Mouse (Mus musculus) midbrain, embryonic 14.5 days (tissue): ENCODE measurements around the gene Hacd3. TPM values are rescaled to one million over a fixed set of nuclear protein-coding genes. Genes with fewer than 3 reads are reported as not detected.
A peak's percentile ranks its signal among the peaks of the same experiment; 100 is the strongest.

ENCODE experiments used
- ATAC-seq: fragments of 200-750 bp; cut with Nextera tagmentation; 2 replicates; pipeline ENCODE4 v1.8.0; 2017; ENCODE audit warnings: moderate number of reproducible peaks, moderate library complexity; ENCODE audit not compliant: low FRiP score, low TSS enrichment
- DNase-seq: peaks from one replicate; pipeline ENCODE4 v3.0.0-alpha.2; 2015
- H3K27ac ChIP-seq: fragments of 300-500 bp; sonication (generic); replicated peaks from 2 replicates; pipeline ENCODE4 v1.5.1; 2014; ENCODE audit warnings: mild to moderate bottlenecking, low read depth, low read length, moderate library complexity
- H3K27me3 ChIP-seq: fragments of 300-500 bp; sonication (generic); 2 replicates; pipeline ENCODE4 v1.6.1; 2014; ENCODE audit warnings: low read length, control low read depth, mixed read lengths; ENCODE audit not compliant: control insufficient read depth, insufficient read depth
- H3K36me3 ChIP-seq: fragments of 300-500 bp; sonication (generic); 2 replicates; pipeline ENCODE4 v1.6.1; 2014; ENCODE audit warnings: low read length, control low read depth; ENCODE audit not compliant: control insufficient read depth, insufficient read depth
- H3K4me1 ChIP-seq: fragments of 300-500 bp; sonication (generic); 2 replicates; pipeline ENCODE4 v1.6.1; 2014; ENCODE audit warnings: mild to moderate bottlenecking, antibody characterized with exemption, low read length, control low read depth; ENCODE audit not compliant: control insufficient read depth, insufficient read depth
- H3K4me2 ChIP-seq: fragments of 300-500 bp; sonication (generic); 2 replicates; pipeline ENCODE4 v1.6.1; 2014; ENCODE audit warnings: mild to moderate bottlenecking, low read length, moderate library complexity
- H3K4me3 ChIP-seq: fragments of 300-500 bp; sonication (generic); replicated peaks from 2 replicates; pipeline ENCODE4 v1.5.1; 2014; ENCODE audit warnings: low read depth, low read length
- H3K9ac ChIP-seq: fragments of 300-500 bp; sonication (generic); replicated peaks from 2 replicates; pipeline ENCODE4 v1.6.1; 2014; ENCODE audit warnings: mild to moderate bottlenecking, low read length, moderate library complexity
- H3K9me3 ChIP-seq: fragments of 300-500 bp; sonication (generic); 2 replicates; pipeline ENCODE4 v1.6.1; 2016; ENCODE audit warnings: low read length, control low read depth, mixed read lengths; ENCODE audit not compliant: control insufficient read depth
- WGBS: fragments of 180-500 bp; shearing (Covaris S2); extraction: QIAGEN DNeasy Blood & Tissue Kit; methylation state at CpG from one replicate; pipeline ENCODE4 v1.1.7; 2014; 5-methylcytosine and 5-hydroxymethylcytosine counted together
- polyA plus RNA-seq: library from polyadenylated mRNA; unstranded; fragments of >200 nt; fragmentation: Nextera tagmentation; extraction: Ambion mirVana; gene quantifications from 2 replicates; pipeline ENCODE4 v1.2.1, GENCODE M21; 2014

Gene Hacd3
- polyA plus RNA-seq = 152 and 171 TPM in 2 replicates

DNA sequence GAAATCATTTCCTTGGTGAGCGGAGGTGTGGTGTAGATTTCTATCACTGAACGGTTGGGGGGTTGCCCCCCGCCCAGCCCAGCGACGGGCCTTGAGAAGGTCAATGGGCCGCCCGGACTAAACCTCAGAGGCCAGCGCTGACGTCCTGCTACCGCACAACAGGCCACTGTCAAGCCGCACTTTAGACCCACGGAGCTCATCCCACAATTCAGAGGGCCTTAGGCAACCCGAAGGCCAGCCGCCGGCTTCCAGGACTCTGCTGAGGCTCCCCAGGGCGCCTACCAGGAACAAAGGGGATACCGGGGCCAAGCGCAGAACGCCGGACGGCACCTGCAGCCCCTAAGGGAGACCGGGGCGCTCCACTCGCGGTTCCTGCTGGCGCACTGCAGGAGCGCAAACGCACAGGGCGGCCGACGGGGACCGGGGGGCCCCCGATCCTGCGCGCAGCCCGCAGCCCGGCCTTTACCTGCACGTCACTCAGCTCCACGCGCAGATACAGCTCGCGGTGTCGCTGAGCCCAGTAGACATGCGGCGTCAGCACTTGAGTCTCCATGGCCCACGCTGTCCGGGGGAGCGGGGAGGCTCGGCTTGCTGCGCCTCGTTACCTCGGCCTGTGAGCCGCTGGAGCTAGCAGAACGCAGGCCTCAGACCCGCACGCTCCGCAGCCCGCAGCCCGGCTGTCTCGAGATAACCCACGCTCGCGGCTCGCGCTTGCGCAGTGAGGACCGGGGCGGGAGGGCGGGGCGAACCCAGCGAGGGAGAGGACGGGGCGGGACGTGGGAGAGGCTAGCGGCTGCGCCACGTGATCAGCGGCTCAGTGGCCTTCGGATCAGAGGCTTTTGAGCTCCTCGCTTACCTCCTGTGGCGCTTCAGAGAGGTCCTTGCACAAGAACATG is at the start of gene Hacd3:
Gene Hacd3 (minus strand): TSS at position 703 of the 896 bp plus-strand sequence.
- ATAC-seq (peak; percentile 93), DNase-seq (peak; percentile 97)
- peak within 1 kb of the TSS; percentile 98 for H3K9ac ChIP-seq
- no peaks in the 10 kb centered on the region for H3K9me3 ChIP-seq
- under 1% methylated on average over 81 of the region's 81 CpGs for WGBS
- H3K27ac ChIP-seq = peak within 1 kb of the TSS; percentile 94
- H3K27me3 ChIP-seq = no peaks in the 10 kb centered on the region
- peaks cover 48% of the 10 kb centered on the region for H3K4me1 ChIP-seq
- H3K4me2 ChIP-seq = peak within 1 kb of the TSS; percentile 77
- H3K36me3 ChIP-seq = no peaks in the 10 kb centered on the region
- H3K4me3 ChIP-seq = peak within 1 kb of the TSS; percentile 99

DNA sequence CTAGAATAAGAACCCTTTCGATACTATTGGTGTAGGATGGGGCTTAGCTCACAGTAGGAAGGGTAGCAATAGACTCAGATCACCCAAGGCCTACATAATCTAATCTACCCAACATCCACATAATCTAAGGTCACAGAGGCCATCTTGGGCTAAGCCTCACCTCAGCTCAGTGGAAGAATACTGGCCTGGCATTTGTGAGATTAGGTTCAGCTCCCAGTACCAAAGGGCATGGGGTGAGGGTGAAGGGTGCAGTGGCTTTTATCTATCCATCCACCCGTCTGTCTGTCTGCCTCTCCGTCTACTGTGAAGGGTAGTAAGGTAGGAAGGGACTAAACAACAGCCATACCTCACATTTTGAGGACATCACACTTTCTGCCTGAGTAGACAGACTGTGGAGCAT is 49.1 kb upstream of the Hacd3 start:
- 96% methylated on average over 3 of the region's 3 CpGs for WGBS
- H3K4me2 ChIP-seq = no peak overlapping the region
- H3K4me1 ChIP-seq = no peaks in the 10 kb centered on the region
- DNase-seq = no peak
- H3K27me3 ChIP-seq = no peaks in the 10 kb centered on the region
- H3K9me3 ChIP-seq = no peaks in the 10 kb centered on the region
- H3K27ac ChIP-seq = no peak overlapping the region
- ATAC-seq = no peak
- peaks cover 87% of the 10 kb centered on the region for H3K36me3 ChIP-seq
- H3K4me3 ChIP-seq = no peak overlapping the region
- no peak overlapping the region for H3K9ac ChIP-seq

DNA sequence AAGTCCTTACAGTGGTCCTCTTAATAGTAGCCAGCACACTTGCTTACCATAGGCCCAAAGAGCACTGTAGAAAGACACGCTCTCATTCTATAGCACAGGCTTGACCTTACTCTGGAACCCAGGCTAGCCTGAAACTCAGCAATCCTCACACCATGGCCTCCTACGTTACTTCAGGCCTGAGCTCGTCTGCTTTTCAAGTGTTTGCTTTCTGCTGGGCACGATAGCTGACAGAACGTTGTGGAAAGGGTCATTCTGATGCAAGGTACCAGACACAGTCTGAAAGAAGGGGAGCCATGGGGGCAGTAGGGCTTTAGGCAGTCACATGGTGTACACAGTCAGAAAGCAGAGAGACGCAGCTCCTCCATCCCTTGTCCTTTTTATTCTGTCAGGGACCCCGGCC is 42.8 kb upstream of the Hacd3 start:
- ATAC-seq (no peak), DNase-seq (no peak)
- H3K4me2 ChIP-seq = no peak overlapping the region
- 94% methylated on average over 7 of the region's 7 CpGs for WGBS
- no peak overlapping the region for H3K4me3 ChIP-seq
- H3K27me3 ChIP-seq = no peaks in the 10 kb centered on the region
- peaks cover 88% of the 10 kb centered on the region for H3K36me3 ChIP-seq
- H3K9me3 ChIP-seq = no peaks in the 10 kb centered on the region
- H3K27ac ChIP-seq = no peak overlapping the region
- H3K9ac ChIP-seq = no peak overlapping the region
- no peaks in the 10 kb centered on the region for H3K4me1 ChIP-seq

DNA sequence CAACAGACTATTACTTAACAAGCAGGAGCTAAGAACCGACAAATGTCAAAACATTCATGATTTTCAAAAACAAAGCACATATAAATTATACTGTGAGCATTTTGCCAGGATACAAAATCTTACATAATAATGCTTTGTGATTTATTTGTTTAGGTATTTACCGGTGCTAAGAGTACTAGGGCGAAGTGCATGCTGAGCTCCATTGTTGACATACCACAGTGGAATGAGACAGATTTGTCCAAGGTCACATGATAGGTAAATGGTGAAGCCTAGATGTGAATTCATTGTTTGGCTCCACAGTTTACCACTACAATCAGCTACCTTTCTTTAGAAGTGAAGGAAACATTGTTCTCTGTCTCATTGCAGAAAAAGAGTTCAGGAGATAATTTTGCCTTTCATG is 29.5 kb upstream of the Hacd3 start:
- WGBS = 96% methylated on average over 3 of the region's 3 CpGs
- Histone ChIP-seq H3K9ac (no peak overlapping the region), H3K9me3 (no peaks in the 10 kb centered on the region), H3K4me2 (no peak overlapping the region), H3K27ac (no peak overlapping the region), H3K27me3 (no peaks in the 10 kb centered on the region), H3K36me3 (peaks cover 85% of the 10 kb centered on the region), H3K4me3 (no peak overlapping the region), H3K4me1 (no peaks in the 10 kb centered on the region)
- DNase-seq = no peak
- no peak for ATAC-seq

DNA sequence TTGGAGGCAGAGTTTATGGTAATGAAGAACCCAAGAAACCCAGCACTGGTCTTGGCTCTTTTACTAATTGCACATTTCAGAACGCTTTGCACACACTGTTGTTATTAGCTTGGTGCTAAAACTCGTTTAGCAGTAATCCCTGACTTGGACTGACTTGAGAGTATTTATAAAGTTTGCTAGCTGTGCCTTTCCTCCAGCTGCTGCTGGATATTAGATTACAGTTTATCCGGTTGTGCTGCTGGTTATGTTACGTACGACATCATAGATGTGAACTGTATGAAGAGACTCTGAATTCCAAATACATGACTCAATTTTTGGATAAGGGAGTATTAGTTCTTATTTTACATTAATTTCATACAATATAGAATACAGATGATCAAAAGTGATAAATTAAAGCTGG is 27.9 kb upstream of the Hacd3 start:
- Histone ChIP-seq H3K4me2 (no peak overlapping the region), H3K9me3 (no peaks in the 10 kb centered on the region), H3K4me1 (no peaks in the 10 kb centered on the region), H3K9ac (no peak overlapping the region), H3K36me3 (peaks cover 83% of the 10 kb centered on the region), H3K27ac (no peak overlapping the region), H3K4me3 (no peak overlapping the region), H3K27me3 (no peaks in the 10 kb centered on the region)
- ATAC-seq = no peak
- WGBS = 98% methylated on average over 5 of the region's 5 CpGs
- no peak for DNase-seq

DNA sequence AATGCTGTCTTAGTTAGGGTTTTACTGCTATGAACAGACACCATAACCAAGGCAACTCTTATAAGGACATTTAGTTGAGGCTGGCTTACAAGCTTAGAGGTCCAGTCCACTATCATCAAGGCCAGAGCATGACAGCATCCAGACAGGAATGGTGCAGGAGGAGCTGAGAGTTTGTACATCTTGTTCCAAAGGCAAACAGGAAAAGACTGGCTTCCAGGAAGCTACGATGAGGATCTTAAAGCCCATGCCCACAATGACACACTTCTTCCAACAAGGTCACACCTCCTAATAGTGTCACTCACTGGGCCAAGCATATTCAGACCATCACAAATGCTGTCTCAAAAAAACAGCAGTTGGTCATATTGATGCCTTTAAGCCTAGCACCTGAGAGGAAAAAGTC is 25.5 kb upstream of the Hacd3 start:
- Histone ChIP-seq H3K36me3 (peaks cover 85% of the 10 kb centered on the region), H3K4me1 (no peaks in the 10 kb centered on the region), H3K27ac (no peak overlapping the region), H3K9me3 (no peaks in the 10 kb centered on the region), H3K4me2 (no peak overlapping the region), H3K4me3 (no peak overlapping the region), H3K27me3 (no peaks in the 10 kb centered on the region), H3K9ac (no peak overlapping the region)
- ATAC-seq (no peak), DNase-seq (no peak)
- 100% methylated on average over 1 of the region's 1 CpGs for WGBS

DNA sequence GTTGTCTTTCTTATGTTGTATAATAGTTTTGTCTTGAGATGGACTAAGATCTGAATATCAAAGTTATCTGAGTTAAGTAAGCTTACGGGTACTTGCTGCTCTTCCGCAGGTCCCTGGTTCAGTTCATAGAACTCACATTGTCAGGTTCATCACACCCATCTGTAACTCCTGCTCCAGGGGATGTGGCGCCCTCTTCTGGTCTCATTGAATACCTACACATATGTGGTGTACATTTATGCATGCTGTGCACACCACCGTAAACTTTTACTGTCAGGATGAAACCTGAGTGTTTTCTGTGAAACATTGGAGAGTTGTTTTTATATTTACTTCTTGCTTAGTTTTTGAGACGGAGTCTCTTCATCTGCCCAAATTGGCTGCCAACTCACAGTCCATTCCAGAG is 19.9 kb upstream of the Hacd3 start:
- ATAC-seq = no peak
- Histone ChIP-seq H3K4me3 (no peak overlapping the region), H3K9me3 (no peaks in the 10 kb centered on the region), H3K36me3 (peaks cover 81% of the 10 kb centered on the region), H3K9ac (no peak overlapping the region), H3K27me3 (no peaks in the 10 kb centered on the region), H3K27ac (no peak overlapping the region), H3K4me2 (no peak overlapping the region), H3K4me1 (no peaks in the 10 kb centered on the region)
- over 99% methylated on average over 5 of the region's 5 CpGs for WGBS
- DNase-seq = no peak

DNA sequence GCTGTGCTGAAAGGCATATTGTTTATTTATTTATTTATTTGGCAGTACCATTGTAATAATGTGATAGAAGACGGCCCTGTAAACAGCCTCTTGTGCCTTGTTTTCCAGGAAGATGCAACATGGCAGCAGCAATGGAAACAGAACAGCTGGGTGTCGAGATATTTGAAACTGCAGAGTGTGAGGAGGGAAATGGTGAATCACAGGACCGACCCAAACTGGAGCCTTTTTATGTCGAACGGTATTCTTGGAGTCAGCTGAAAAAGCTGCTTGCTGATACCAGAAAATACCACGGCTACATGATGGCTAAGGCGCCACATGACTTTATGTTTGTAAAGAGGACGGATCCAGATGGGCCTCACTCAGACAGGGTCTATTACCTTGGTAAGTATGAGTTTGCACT is 15.4 kb upstream of the Hacd3 start:
- H3K36me3 ChIP-seq = peaks cover 49% of the 10 kb centered on the region
- no peak for DNase-seq
- ATAC-seq = no peak

DNA sequence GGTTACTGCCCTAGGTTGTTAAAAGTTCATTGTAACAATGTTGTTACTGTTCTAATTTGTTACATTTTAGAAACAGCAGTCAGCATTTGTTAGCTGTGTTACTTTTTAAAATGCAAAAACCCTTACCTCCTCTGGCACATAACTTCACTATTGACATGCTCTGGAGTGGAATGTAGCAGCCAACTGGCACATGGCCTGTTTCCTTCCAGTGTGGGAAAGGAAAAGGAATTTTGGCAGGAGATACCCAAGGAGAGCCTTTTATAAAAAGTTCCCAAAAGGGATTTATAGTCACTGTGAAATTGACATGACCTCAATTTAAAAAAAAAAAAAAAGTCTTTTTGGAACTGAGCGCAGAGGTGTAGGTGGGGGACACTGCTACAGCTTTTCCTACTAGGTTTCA is 15.0 kb upstream of the Hacd3 start:
- no peak overlapping the region for H3K9ac ChIP-seq
- H3K4me1 ChIP-seq = peaks cover 7% of the 10 kb centered on the region
- DNase-seq = peak; percentile 24
- no peaks in the 10 kb centered on the region for H3K9me3 ChIP-seq
- H3K36me3 ChIP-seq = peaks cover 47% of the 10 kb centered on the region
- no peaks in the 10 kb centered on the region for H3K27me3 ChIP-seq
- H3K4me3 ChIP-seq = no peak overlapping the region
- ATAC-seq = no peak
- no peak overlapping the region for H3K4me2 ChIP-seq
- WGBS = 65% methylated on average over 1 of the region's 1 CpGs
- H3K27ac ChIP-seq = no peak overlapping the region

More for the DNA sequence above, 15.4 kb upstream of the Hacd3 start:
- H3K4me1 ChIP-seq = peaks cover 7% of the 10 kb centered on the region
- no peak overlapping the region for H3K4me3 ChIP-seq
- no peaks in the 10 kb centered on the region for H3K27me3 ChIP-seq
- H3K9me3 ChIP-seq = no peaks in the 10 kb centered on the region
- no peak overlapping the region for H3K4me2 ChIP-seq
- 86% methylated on average over 8 of the region's 8 CpGs for WGBS
- H3K27ac ChIP-seq = no peak overlapping the region
- H3K9ac ChIP-seq = no peak overlapping the region
